Mouse (Mus musculus) forebrain, postnatal 0 days (tissue): ENCODE results near the gene Actn1. TPM values are rescaled to one million over a fixed set of nuclear protein-coding genes. Genes with fewer than 3 reads are reported as not detected.

Source experiments
- ATAC-seq: fragments of 200-750 bp; cut with Nextera tagmentation; 2 replicates; pipeline ENCODE4 v1.8.0; 2017; ENCODE audit warnings: mild to moderate bottlenecking, moderate library complexity
- DNase-seq: peaks from one replicate; pipeline ENCODE4 v3.0.0-alpha.2; 2015
- H3K27ac ChIP-seq: fragments of 300-500 bp; sonication (generic); 2 replicates; pipeline ENCODE4 v1.5.1; 2014; ENCODE audit warnings: low read depth, mild to moderate bottlenecking, antibody characterized with exemption, low read length, moderate library complexity, mixed read lengths
- H3K27me3 ChIP-seq: fragments of 300-500 bp; sonication (generic); 2 replicates; pipeline ENCODE4 v1.6.1; 2014; ENCODE audit warnings: mild to moderate bottlenecking, low read length, mixed read lengths; ENCODE audit not compliant: insufficient read depth
- H3K36me3 ChIP-seq: fragments of 300-500 bp; sonication (generic); 2 replicates; pipeline ENCODE4 v1.6.1; 2014; ENCODE audit warnings: mild to moderate bottlenecking, moderate library complexity; ENCODE audit not compliant: insufficient read depth
- H3K4me1 ChIP-seq: fragments of 300-500 bp; sonication (generic); 2 replicates; pipeline ENCODE4 v1.6.1; 2014; ENCODE audit warnings: antibody characterized with exemption; ENCODE audit not compliant: insufficient read depth
- H3K4me2 ChIP-seq: fragments of 300-500 bp; sonication (generic); 2 replicates; pipeline ENCODE4 v1.6.1; 2014; ENCODE audit warnings: low read depth, mild to moderate bottlenecking, moderate library complexity
- H3K4me3 ChIP-seq: fragments of 300-500 bp; sonication (generic); 2 replicates; pipeline ENCODE4 v1.5.1; 2014; ENCODE audit warnings: low read depth, low read length, mixed read lengths
- H3K9ac ChIP-seq: fragments of 300-500 bp; sonication (generic); 2 replicates; pipeline ENCODE4 v1.6.1; 2014; ENCODE audit warnings: mild to moderate bottlenecking
- H3K9me3 ChIP-seq: fragments of 300-500 bp; sonication (generic); 2 replicates; pipeline ENCODE4 v1.6.1; 2016; ENCODE audit warnings: low read length
- CTCF ChIP-seq: sonication (generic); IDR thresholded peaks from 2 replicates; pipeline ENCODE4 v1.5.1; 2016; ENCODE audit warnings: antibody characterized with exemption, control low read depth, low read depth
- WGBS: fragments of 180-500 bp; shearing (Covaris S2); extraction: QIAGEN DNeasy Blood & Tissue Kit; methylation state at CpG from one replicate; pipeline ENCODE4 v1.1.7; 2014; 5-methylcytosine and 5-hydroxymethylcytosine counted together
- polyA plus RNA-seq: library from polyadenylated mRNA; unstranded; fragments of >200 nt; fragmentation: Nextera tagmentation; extraction: Ambion mirVana; gene quantifications from 2 replicates; pipeline ENCODE4 v1.2.1, GENCODE M21; 2015
- total RNA-seq: library from RNA; depleted of rRNA; stranded (reverse); fragments of >200 nt; gene quantifications from 2 replicates; pipeline ENCODE4 v1.2.3, GENCODE M21; 2014

Actn1 gene
- total and polyA plus RNA-seq, 2 experiments from 2014 or later = 6.7 to 19.1 TPM

- H3K27ac ChIP-seq = no peak overlapping the region
- DNase-seq = no peak
- 69% methylated on average over 10 of the region's 10 CpGs for WGBS
- H3K27me3 ChIP-seq = no peaks in the 10 kb centered on the region
- no peak for TF ChIP-seq CTCF
- no peak overlapping the region for H3K9ac ChIP-seq
- H3K36me3 ChIP-seq = peaks cover 23% of the 10 kb centered on the region
- H3K4me3 ChIP-seq = no peak overlapping the region
- no peaks in the 10 kb centered on the region for H3K4me1 ChIP-seq
- H3K9me3 ChIP-seq = no peaks in the 10 kb centered on the region
- ATAC-seq = no peak
- H3K4me2 ChIP-seq = no peak overlapping the region
Measured at GRCm38 (mm10) chr12:80190915-80191314, 69.3 kb downstream of the Actn1 start.

GRCm38 (mm10) chr12:80184041-80184440 is 76.1 kb downstream of the Actn1 start:
- H3K9me3 ChIP-seq = no peaks in the 10 kb centered on the region
- DNase-seq = no peak
- H3K27me3 ChIP-seq = no peaks in the 10 kb centered on the region
- ATAC-seq = no peak
- H3K4me1 ChIP-seq = no peaks in the 10 kb centered on the region
- H3K4me2 ChIP-seq = no peak overlapping the region
- no peak overlapping the region for H3K27ac ChIP-seq
- no peak overlapping the region for H3K9ac ChIP-seq
- peaks cover 29% of the 10 kb centered on the region for H3K36me3 ChIP-seq
- TF ChIP-seq CTCF = no peak
- H3K4me3 ChIP-seq = no peak overlapping the region
- 89% methylated on average over 5 of the region's 5 CpGs for WGBS

GRCm38 (mm10) chr12:80181831-80182230 is 78.3 kb downstream of the Actn1 start:
- Histone ChIP-seq H3K9me3 (no peaks in the 10 kb centered on the region), H3K27me3 (no peaks in the 10 kb centered on the region), H3K9ac (no peak overlapping the region), H3K4me1 (no peaks in the 10 kb centered on the region), H3K27ac (no peak overlapping the region), H3K4me2 (no peak overlapping the region), H3K4me3 (no peak overlapping the region), H3K36me3 (peaks cover 28% of the 10 kb centered on the region)
- no peak for ATAC-seq
- no peak for DNase-seq
- TF ChIP-seq CTCF = no peak
- WGBS = 87% methylated on average over 2 of the region's 2 CpGs

DNA sequence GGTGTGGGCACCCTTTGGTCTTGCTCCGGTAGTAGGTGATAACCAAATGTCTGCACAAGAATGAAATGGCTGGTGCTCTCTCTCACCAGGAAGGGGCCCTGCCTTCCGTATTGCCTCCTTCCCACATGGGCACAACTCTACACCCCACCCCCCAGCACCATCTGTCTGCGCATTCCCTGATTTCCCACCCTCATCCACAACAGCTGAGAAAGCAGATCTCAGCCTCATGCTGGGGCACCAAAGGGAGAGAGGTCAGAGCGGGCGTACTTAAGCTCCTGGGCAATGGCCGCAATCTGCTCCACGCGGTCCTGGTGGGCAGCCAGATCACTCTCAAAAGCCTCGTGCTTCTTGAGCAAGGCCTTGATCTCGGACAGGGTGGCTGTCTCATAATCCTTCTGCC is 82.1 kb downstream of the Actn1 start:
- 72% methylated on average over 10 of the region's 10 CpGs for WGBS
- no peak for ATAC-seq

DNA sequence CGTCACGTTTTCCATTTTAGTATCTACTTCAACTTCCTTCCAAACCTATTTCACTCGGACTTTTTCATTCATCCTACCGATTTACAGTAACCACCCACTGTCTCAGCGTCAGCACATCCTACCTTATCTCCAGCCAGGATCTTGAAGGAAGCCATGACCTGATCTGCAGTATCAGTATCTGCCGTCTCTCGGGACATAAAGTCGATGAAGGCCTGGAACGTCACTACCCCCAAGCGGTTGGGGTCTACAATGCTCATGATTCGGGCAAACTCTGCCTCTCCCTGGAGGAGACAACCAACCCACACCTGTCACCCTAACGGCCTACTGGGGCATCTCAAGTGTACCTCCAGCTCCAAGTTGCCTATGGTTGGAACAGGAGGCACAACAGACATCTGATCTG is 91.4 kb downstream of the Actn1 start:
- peak overlapping the region; percentile 27 for H3K4me2 ChIP-seq
- 0 out of 2 replicates have a peak, but pooled peaks have one; percentile 7 for ATAC-seq
- no peak for TF ChIP-seq CTCF
- H3K27ac ChIP-seq = no peak overlapping the region
- H3K27me3 ChIP-seq = no peaks in the 10 kb centered on the region
- peak; percentile 10 for DNase-seq
- 61% methylated on average over 12 of the region's 12 CpGs for WGBS
- no peaks in the 10 kb centered on the region for H3K9me3 ChIP-seq
- peaks cover 34% of the 10 kb centered on the region for H3K36me3 ChIP-seq
- no peak overlapping the region for H3K9ac ChIP-seq
- H3K4me1 ChIP-seq = no peaks in the 10 kb centered on the region
- H3K4me3 ChIP-seq = peak overlapping the region; percentile 44

More for the DNA sequence above, 82.1 kb downstream of the Actn1 start:
- Histone ChIP-seq H3K4me3 (no peak overlapping the region), H3K4me1 (no peaks in the 10 kb centered on the region), H3K9me3 (no peaks in the 10 kb centered on the region), H3K27ac (no peak overlapping the region), H3K9ac (no peak overlapping the region), H3K36me3 (peaks cover 39% of the 10 kb centered on the region), H3K4me2 (no peak overlapping the region), H3K27me3 (no peaks in the 10 kb centered on the region)
- TF ChIP-seq CTCF = no peak
- DNase-seq = no peak

DNA sequence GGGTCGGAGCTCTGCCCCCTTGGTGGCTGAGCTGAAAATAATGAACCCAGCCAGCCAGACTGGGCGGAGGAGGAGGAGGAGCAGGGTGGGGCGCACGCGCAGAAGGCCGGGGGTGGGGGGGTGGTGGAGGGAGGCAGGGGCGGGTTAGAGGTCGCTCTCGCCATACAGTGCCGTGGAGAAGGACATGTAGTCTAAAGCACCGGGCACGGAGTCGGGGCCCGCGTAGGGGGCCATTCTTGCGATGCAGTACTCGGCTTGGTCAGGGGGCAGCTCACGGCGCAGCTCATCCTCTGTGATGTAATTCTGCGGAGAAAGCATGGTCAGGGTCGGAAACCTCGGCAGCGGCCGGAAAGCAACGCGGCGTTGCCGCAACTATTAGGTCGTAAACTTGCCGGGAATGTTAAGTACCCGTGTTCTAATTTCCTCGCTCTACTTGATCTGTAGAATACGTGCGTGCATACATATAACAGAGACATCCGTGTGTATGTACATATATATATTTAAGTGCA is 91.9 kb downstream of the Actn1 start:
- H3K4me2 ChIP-seq = peak overlapping the region; percentile 27
- H3K4me3 ChIP-seq = peak overlapping the region; percentile 44
- H3K9ac ChIP-seq = peak overlapping the region; percentile 53
- TF ChIP-seq CTCF = 0 out of 2 replicates have a peak, but pooled peaks have one; percentile 11
- H3K36me3 ChIP-seq = peaks cover 29% of the 10 kb centered on the region
- H3K9me3 ChIP-seq = no peaks in the 10 kb centered on the region
- H3K27ac ChIP-seq = peak overlapping the region; percentile 74
- no peaks in the 10 kb centered on the region for H3K27me3 ChIP-seq
- ATAC-seq (peak; percentile 92), DNase-seq (peak; percentile 93)
- 19% methylated on average over 35 of the region's 35 CpGs for WGBS
- no peaks in the 10 kb centered on the region for H3K4me1 ChIP-seq

DNA sequence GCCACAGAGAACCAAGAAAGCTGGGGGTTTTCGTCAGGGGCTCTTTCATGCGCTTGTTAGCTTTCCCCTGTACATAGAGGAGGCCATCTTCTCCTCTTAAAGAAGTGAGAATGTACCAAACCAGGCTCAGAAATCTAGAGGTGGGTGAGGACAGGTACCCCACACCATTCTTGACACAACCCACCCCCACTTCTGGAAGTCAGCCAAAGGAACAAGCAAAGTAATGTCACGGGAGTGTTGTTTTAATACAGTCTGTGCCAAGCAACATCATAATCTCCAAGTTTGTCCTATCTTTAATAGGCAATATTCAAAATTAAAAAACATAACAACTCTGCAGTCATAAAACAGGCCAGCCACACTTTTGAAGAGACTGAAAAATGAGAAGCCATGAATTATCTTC is 92.8 kb downstream of the Actn1 start:
- Histone ChIP-seq H3K9ac (no peak overlapping the region), H3K27me3 (no peaks in the 10 kb centered on the region), H3K36me3 (peaks cover 23% of the 10 kb centered on the region), H3K27ac (no peak overlapping the region), H3K4me1 (no peaks in the 10 kb centered on the region), H3K4me3 (no peak overlapping the region), H3K9me3 (no peaks in the 10 kb centered on the region), H3K4me2 (no peak overlapping the region)
- ATAC-seq = no peak
- DNase-seq = no peak
- no peak for TF ChIP-seq CTCF
- 78% methylated on average over 3 of the region's 3 CpGs for WGBS
